Mouse (Mus musculus) brain, adult 2 months (tissue): ENCODE measurements around the gene Csrnp2.

Experiments
- DNase-seq: peaks from one replicate; pipeline ENCODE4 v3.0.0; 2011; ENCODE audit warnings: low read depth, low spot score

Csrnp2 gene

DNA sequence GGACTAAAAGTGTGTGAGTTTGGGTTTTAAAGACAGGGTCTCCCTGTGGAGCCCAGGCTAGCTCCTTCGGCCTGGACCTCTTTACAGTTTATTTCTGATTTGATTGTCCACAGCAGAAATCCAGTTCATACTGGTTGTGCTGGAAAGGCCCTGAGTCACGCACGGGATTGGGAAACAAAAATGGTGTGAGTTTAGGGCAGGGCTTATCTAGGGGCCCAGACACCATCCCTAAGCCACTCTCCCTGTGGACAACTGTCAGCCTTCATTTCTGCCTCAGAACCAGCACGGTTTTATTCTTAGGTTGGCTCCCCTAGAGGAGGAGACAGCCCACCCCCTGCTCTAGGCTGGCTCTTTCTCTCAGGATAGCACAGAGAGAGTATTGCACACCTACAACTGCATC is 62.1 kb downstream of the Csrnp2 start:
- DNase-seq, result no peak

- DNase-seq, result peak; percentile 86
Measured at GRCm38 (mm10) chr15:100429959-100430565, 65.2 kb downstream of the Csrnp2 start.
